Mouse (Mus musculus) olfactory bulb, adult 2 months (tissue): ENCODE data around the gene Tsc22d3.

ENCODE experiments used
- CTCF ChIP-seq: fragments of 200-500 bp; IDR thresholded peaks from 2 replicates; pipeline ENCODE4 v1.5.1; 2012; ENCODE audit warnings: low read depth, mild to moderate bottlenecking, low read length, moderate library complexity; ENCODE audit not compliant: insufficient read depth
- POLR2A ChIP-seq: fragments of 200-500 bp; IDR thresholded peaks from 2 replicates; pipeline ENCODE4 v1.6.1; 2012; ENCODE audit warnings: mild to moderate bottlenecking, low read depth, low read length, moderate library complexity; ENCODE audit not compliant: insufficient read depth

DNA sequence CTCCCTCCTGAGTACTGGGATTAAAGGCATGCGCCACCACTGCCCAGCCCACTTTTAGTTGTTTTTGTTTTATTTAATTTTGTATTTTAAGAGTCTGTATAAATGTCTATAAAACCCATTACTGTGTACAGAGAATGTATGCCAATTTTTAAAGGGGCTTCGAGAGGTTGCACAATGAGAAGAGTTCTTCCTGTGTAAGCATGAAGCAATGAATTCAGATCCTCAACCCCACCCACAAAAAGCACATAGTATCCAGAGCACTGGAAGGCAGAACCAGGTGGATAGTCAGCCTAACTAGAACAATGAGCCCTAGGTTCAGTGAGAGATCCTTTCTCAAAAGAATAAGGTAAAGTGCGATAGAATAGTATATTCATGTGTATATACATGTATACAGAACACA is 110.3 kb downstream of the Tsc22d3 start:
- TF ChIP-seq CTCF = no peak
- TF ChIP-seq POLR2A = no peak
